Mouse (Mus musculus): ENCODE results near the gene 1810062G17Rik.

- TF ChIP-seq MYB (IDR thresholded peaks at IDR 0.05; ENCODE audit: low read depth, low read length) (peak; percentile 41; the same call in 1 of the 2 replicates), CHD2 (IDR thresholded peaks at IDR 0.05; ENCODE audit: low read length) (no peak), CTCF (IDR thresholded peaks at IDR 0.05 in 2 of 3, conservative IDR thresholded peaks at IDR 0.05 in 1 of 3; ENCODE audit: control insufficient read depth in 1 of 3, insufficient read depth in 1 of 3, low read depth in 2 of 3, low read length in 3 of 3, poor library complexity in 1 of 3, severe bottlenecking in 1 of 3) (no peak), POLR2AphosphoS2 (IDR thresholded peaks at IDR 0.05; ENCODE audit: low read length) (no peak), UBTF (IDR thresholded peaks at IDR 0.05; ENCODE audit: borderline replicate concordance, insufficient read depth, low read depth, low read length) (no peak)
These were observed 28.8 kb upstream of the 1810062G17Rik start for GRCm38 (mm10) chr3:36446918-36447317.

Data from MEL (cell line).